Comparison of ENCODE assay signal across 20 mouse cellular contexts in the genomic region with DNA sequence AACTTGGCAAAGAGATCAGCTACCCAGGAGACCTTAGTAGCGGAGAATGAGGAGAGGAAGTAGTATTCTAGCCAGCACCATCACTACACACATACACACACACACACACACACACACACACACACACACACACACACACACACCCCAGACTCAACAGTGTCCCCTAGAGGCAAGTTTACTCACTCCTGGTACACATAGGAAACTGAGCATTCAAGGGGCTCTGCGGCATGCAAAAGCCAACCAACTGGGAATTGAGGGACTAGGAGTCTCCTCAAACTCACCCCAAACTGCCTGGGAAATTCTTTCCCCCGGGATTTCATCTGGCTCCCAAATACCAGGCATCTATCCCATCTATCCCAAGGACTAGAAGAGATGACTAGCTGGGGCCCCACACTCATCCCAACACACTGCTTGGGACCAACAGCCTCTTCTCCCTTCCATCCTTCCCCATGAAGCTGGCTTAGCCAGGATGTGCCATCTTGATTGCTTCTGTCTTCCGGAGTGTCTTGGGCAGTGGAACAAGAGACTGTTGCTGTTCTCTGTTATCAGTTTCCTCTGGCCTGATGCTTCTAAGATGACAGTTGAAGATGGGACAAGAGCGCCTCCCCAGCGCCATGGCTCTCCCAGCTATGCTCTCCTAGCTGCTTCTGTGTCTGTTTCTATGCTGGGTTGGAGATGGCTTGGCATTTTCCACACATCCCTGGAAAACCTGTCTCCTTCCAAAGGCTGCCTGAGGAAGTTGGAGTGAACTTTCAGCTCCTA. TPM values are rescaled to one million over a fixed set of nuclear protein-coding genes. Genes with fewer than 3 reads are reported as not detected.
DNase-seq lines count a peak whose midpoint lies in the region; ATAC-seq and TF ChIP-seq lines count a peak whose summit lies in the region.
"Had no signal": no experiment of that assay in that cellular context is flagged by ENCODE, and none has a peak within 500 bp of the region (broad histone marks: within the 10 kb centered on the region; RNA-seq: fewer than 3 reads in every experiment).

No protein-coding gene starts in this region.

- H3K27ac ChIP-seq in liver, postnatal 0 days (ENCODE audit: low read depth) = no peak overlapping the region
- peak overlapping the region; percentile 62; the same call in 1 of the 2 replicates for H3K27ac ChIP-seq in hindbrain, embryonic 14.5 days
- H3K27ac ChIP-seq in midbrain, embryonic 15.5 days = peak overlapping the region; percentile 76
- H3K27ac ChIP-seq: heart, embryonic 13.5 days; limb, embryonic 15.5 days had no signal

- 0 out of 2 replicates have a peak, but pooled peaks have one; percentile 6 for TF ChIP-seq CTCF in liver, postnatal 0 days (IDR thresholded peaks at IDR 0.05; ENCODE audit: low read depth)
- TF ChIP-seq CTCF in brain, embryonic 14.5 days (IDR thresholded peaks at IDR 0.05; ENCODE audit: borderline replicate concordance, extremely low read depth, insufficient read depth, insufficient read length) = 0 out of 2 replicates have a peak, but pooled peaks have one; percentile 1

- ATAC-seq in liver, postnatal 0 days = no peak
- ATAC-seq in hindbrain, embryonic 14.5 days (ENCODE audit: low FRiP score) = no peak
- no peak for ATAC-seq in midbrain, embryonic 15.5 days (replicated peaks)
- ATAC-seq: CD4-positive, CD25-positive, alpha-beta regulatory T cell, adult 4 months had no signal

- H3K4me2 ChIP-seq in liver, postnatal 0 days (ENCODE audit: low read depth, low read length) = no peak overlapping the region
- H3K4me2 ChIP-seq in hindbrain, embryonic 14.5 days (replicated peaks) = no peak overlapping the region
- no peak overlapping the region for H3K4me2 ChIP-seq in midbrain, embryonic 15.5 days
- H3K4me2 ChIP-seq: heart, embryonic 13.5 days; limb, embryonic 15.5 days had no signal

- H3K36me3 ChIP-seq in liver, postnatal 0 days (replicated peaks; ENCODE audit: insufficient read depth, low read length) = no peaks in the 10 kb centered on the region
- no peaks in the 10 kb centered on the region for H3K36me3 ChIP-seq in hindbrain, embryonic 14.5 days (replicated peaks; ENCODE audit: control insufficient read depth, insufficient read depth)
- H3K36me3 ChIP-seq in midbrain, embryonic 15.5 days (replicated peaks) = no peaks in the 10 kb centered on the region
- H3K36me3 ChIP-seq: heart, embryonic 13.5 days; limb, embryonic 15.5 days had no signal

- no peak for TF ChIP-seq EP300 in liver, postnatal 0 days (IDR thresholded peaks at IDR 0.05; ENCODE audit: low read depth)

- TF ChIP-seq POLR2A in brain, embryonic 14.5 days (IDR thresholded peaks at IDR 0.05; ENCODE audit: borderline replicate concordance, extremely low read depth, insufficient read depth, insufficient read length, poor library complexity, severe bottlenecking) = no peak

- H3K4me3 ChIP-seq in liver, postnatal 0 days (ENCODE audit: low read depth, low read length) = no peak overlapping the region
- no peak overlapping the region for H3K4me3 ChIP-seq in hindbrain, embryonic 14.5 days (replicated peaks; ENCODE audit: low read length)
- H3K4me3 ChIP-seq in midbrain, embryonic 15.5 days = no peak overlapping the region
- H3K4me3 ChIP-seq: heart, embryonic 13.5 days; limb, embryonic 15.5 days had no signal

- DNase-seq in liver, postnatal 0 days = no peak
- no peak for DNase-seq in liver
- DNase-seq in brain, embryonic 14.5 days (ENCODE audit: low read depth) = no peak
- DNase-seq in hindbrain, embryonic 14.5 days (ENCODE audit: low spot score) = no peak
- DNase-seq in kidney, postnatal 4 days = no peak
- no peak for DNase-seq in layer of hippocampus, postnatal 14 days (ENCODE audit: low spot score in 2 of 2)
- no peak for DNase-seq in layer of hippocampus, postnatal 25 days (ENCODE audit: extremely low spot score in 1 of 2, low spot score in 1 of 2)
- DNase-seq: adrenal gland, postnatal 14 days; cerebellum, adult 18-20 months; cerebellum, postnatal 36 days; gastrocnemius, postnatal 25 days; heart, postnatal 36 days; kidney, adult 18-20 months; kidney, postnatal 14 days; lung, adult 18-20 months; thymus, postnatal 4 days had no signal

- WGBS in liver, postnatal 0 days (ENCODE audit: insufficient replicate concordance) = 67% methylated on average over 6 of the region's 6 CpGs
- 85% methylated on average over 6 of the region's 6 CpGs for WGBS in hindbrain, embryonic 14.5 days
- 86% methylated on average over 6 of the region's 6 CpGs for WGBS in midbrain, embryonic 15.5 days

- H3K27me3 ChIP-seq in liver, postnatal 0 days (ENCODE audit: insufficient read depth, low read length) = no peaks in the 10 kb centered on the region
- no peaks in the 10 kb centered on the region for H3K27me3 ChIP-seq in hindbrain, embryonic 14.5 days (ENCODE audit: control insufficient read depth, insufficient read depth, low read length)
- H3K27me3 ChIP-seq in midbrain, embryonic 15.5 days (replicated peaks) = no peaks in the 10 kb centered on the region
- H3K27me3 ChIP-seq: limb, embryonic 15.5 days had no signal

- H3K4me1 ChIP-seq in liver, postnatal 0 days (ENCODE audit: insufficient read depth) = 0 out of 2 replicates have a peak, but pooled peaks cover 4% of the 10 kb centered on the region
- H3K4me1 ChIP-seq in hindbrain, embryonic 14.5 days (replicated peaks; ENCODE audit: control insufficient read depth, insufficient read depth, low read length) = peaks cover 29% of the 10 kb centered on the region
- peaks cover 64% of the 10 kb centered on the region for H3K4me1 ChIP-seq in midbrain, embryonic 15.5 days

- H3K9me3 ChIP-seq in liver, postnatal 0 days (ENCODE audit: low read length) = no peaks in the 10 kb centered on the region
- no peaks in the 10 kb centered on the region for H3K9me3 ChIP-seq in hindbrain, embryonic 14.5 days (ENCODE audit: control insufficient read depth, low read length)
- no peaks in the 10 kb centered on the region for H3K9me3 ChIP-seq in midbrain, embryonic 15.5 days
- H3K9me3 ChIP-seq: heart, embryonic 13.5 days; limb, embryonic 15.5 days had no signal

- no peak overlapping the region for H3K9ac ChIP-seq in liver, postnatal 0 days (replicated peaks)
- H3K9ac ChIP-seq in hindbrain, embryonic 14.5 days = no peak overlapping the region
- H3K9ac ChIP-seq in midbrain, embryonic 15.5 days = no peak overlapping the region
- H3K9ac ChIP-seq: heart, embryonic 13.5 days; limb, embryonic 15.5 days had no signal

RNA-seq across cellular contexts. Expression of gene Cplx2, which starts 44.3 kb away (rescaled TPM):
- polyA plus RNA-seq in liver, postnatal 0 days (2015; fragmentation: Nextera tagmentation; extraction: Ambion mirVana) = 0.89 and 0.97 TPM in 2 replicates
- polyA plus RNA-seq in brain, embryonic 14.5 days (2012; rRNA removed) = 43.3 and 69.2 TPM in 2 replicates
- 24.9 and 30.1 TPM in 2 replicates for polyA plus RNA-seq in hindbrain, embryonic 14.5 days (2014; fragmentation: Nextera tagmentation; extraction: Ambion mirVana)
- polyA plus RNA-seq in midbrain, embryonic 15.5 days (2015; fragmentation: Nextera tagmentation; extraction: Ambion mirVana) = 31.1 and 32.8 TPM in 2 replicates
- 100 to 1,000 TPM; 818 to 860 TPM for total RNA-seq in layer of hippocampus, postnatal 14 days (2021)
- 100 to 1,000 TPM; 867 to 943 TPM for total RNA-seq in layer of hippocampus, postnatal 25 days (2021)
- polyA plus RNA-seq: CD4-positive, CD25-positive, alpha-beta regulatory T cell, adult 4 months had no signal

Comparison
In these comparisons a context has a peak if more than half of its experiments do, and no peak if none do; other contexts are left out.
1. RNA of gene Cplx2, which starts 44.3 kb away (polyA plus RNA-seq): 43.3 to 69.2 TPM in brain, embryonic 14.5 days, 31.1 to 32.8 TPM in midbrain, embryonic 15.5 days and 24.9 to 30.1 TPM in hindbrain, embryonic 14.5 days; 0.89 to 0.97 TPM in liver, postnatal 0 days; every median in the first group is over 10 times any median in the second.